Mouse (Mus musculus): ENCODE data around the gene Thnsl1. TPM values are rescaled to one million over a fixed set of nuclear protein-coding genes. Genes with fewer than 3 reads are reported as not detected.
"Not testable (repeated sequence)": the region's sequence is repeated elsewhere in the genome, so short reads cannot be mapped to it uniquely, and the experiment has no call there.

The Thnsl1 gene
- polyA plus RNA-seq, 1 experiment from 2014 or later, result 6.0 TPM

- H3K4me1 ChIP-seq (ENCODE audit: control insufficient read depth, insufficient read depth, low read length), result 0 out of 2 replicates have a peak, but pooled peaks cover 3% of the 10 kb centered on the region
- H3K9me3 ChIP-seq (ENCODE audit: control insufficient read depth, low read length), result no peaks in the 10 kb centered on the region
- ATAC-seq, result no peak
- H3K9ac ChIP-seq (ENCODE audit: low read depth, low read length), result no peak overlapping the region
- H3K27me3 ChIP-seq (replicated peaks; ENCODE audit: control insufficient read depth, insufficient read depth, low read length), result no peaks in the 10 kb centered on the region
- no peak overlapping the region for H3K27ac ChIP-seq (ENCODE audit: low read length)
- WGBS, result 67% methylated on average over 3 of the region's 3 CpGs
- no peak overlapping the region for H3K4me2 ChIP-seq (ENCODE audit: low read depth, low read length)
- H3K4me3 ChIP-seq (ENCODE audit: low read length), result no peak overlapping the region
- H3K36me3 ChIP-seq (ENCODE audit: control insufficient read depth, insufficient read depth, low read length), result no peaks in the 10 kb centered on the region
Measured at GRCm38 (mm10) chr2:21231147-21231546, 25.6 kb downstream of the Thnsl1 start.

GRCm38 (mm10) chr2:21234871-21235648 is 29.5 kb downstream of the Thnsl1 start:
- 64% methylated on average over 9 of the region's 9 CpGs for WGBS

GRCm38 (mm10) chr2:21235844-21236386 is 30.4 kb downstream of the Thnsl1 start:
- Histone ChIP-seq H3K9me3 (ENCODE audit: control insufficient read depth, low read length) (no peaks in the 10 kb centered on the region), H3K4me3 (ENCODE audit: low read length) (no peak overlapping the region), H3K4me1 (ENCODE audit: control insufficient read depth, insufficient read depth, low read length) (no peaks in the 10 kb centered on the region), H3K4me2 (ENCODE audit: low read depth, low read length) (no peak overlapping the region), H3K9ac (ENCODE audit: low read depth, low read length) (no peak overlapping the region), H3K36me3 (ENCODE audit: control insufficient read depth, insufficient read depth, low read length) (no peaks in the 10 kb centered on the region), H3K27ac (ENCODE audit: low read length) (no peak overlapping the region), H3K27me3 (replicated peaks; ENCODE audit: control insufficient read depth, insufficient read depth, low read length) (no peaks in the 10 kb centered on the region)
- 92% methylated on average over 4 of the region's 4 CpGs for WGBS
- no peak for ATAC-seq

More at GRCm38 (mm10) chr2:21234871-21235648, 29.5 kb downstream of the Thnsl1 start:
- Histone ChIP-seq H3K27me3 (replicated peaks; ENCODE audit: control insufficient read depth, insufficient read depth, low read length) (no peaks in the 10 kb centered on the region), H3K4me1 (ENCODE audit: control insufficient read depth, insufficient read depth, low read length) (0 out of 2 replicates have a peak, but pooled peaks cover 3% of the 10 kb centered on the region), H3K36me3 (ENCODE audit: control insufficient read depth, insufficient read depth, low read length) (no peaks in the 10 kb centered on the region), H3K27ac (ENCODE audit: low read length) (peak overlapping the region; percentile 25; the same call in 1 of the 2 replicates), H3K9ac (ENCODE audit: low read depth, low read length) (no peak overlapping the region), H3K4me2 (ENCODE audit: low read depth, low read length) (no peak overlapping the region), H3K9me3 (ENCODE audit: control insufficient read depth, low read length) (no peaks in the 10 kb centered on the region), H3K4me3 (ENCODE audit: low read length) (no peak overlapping the region)
- peak; percentile 97 for ATAC-seq

- Histone ChIP-seq H3K36me3 (ENCODE audit: control insufficient read depth, insufficient read depth, low read length) (no peaks in the 10 kb centered on the region), H3K4me2 (ENCODE audit: low read depth, low read length) (no peak overlapping the region), H3K4me1 (ENCODE audit: control insufficient read depth, insufficient read depth, low read length) (no peaks in the 10 kb centered on the region), H3K9ac (ENCODE audit: low read depth, low read length) (no peak overlapping the region), H3K27me3 (replicated peaks; ENCODE audit: control insufficient read depth, insufficient read depth, low read length) (no peaks in the 10 kb centered on the region), H3K4me3 (ENCODE audit: low read length) (no peak overlapping the region), H3K27ac (ENCODE audit: low read length) (no peak overlapping the region), H3K9me3 (ENCODE audit: control insufficient read depth, low read length) (no peaks in the 10 kb centered on the region)
- WGBS, result 55% methylated on average over 5 of the region's 5 CpGs
- no peak for ATAC-seq
Measured at GRCm38 (mm10) chr2:21236846-21237245, 31.3 kb downstream of the Thnsl1 start.

- not testable (repeated sequence) for H3K4me2 ChIP-seq (ENCODE audit: low read depth, low read length); H3K27ac ChIP-seq (ENCODE audit: low read length); ATAC-seq; H3K27me3 ChIP-seq (replicated peaks; ENCODE audit: control insufficient read depth, insufficient read depth, low read length); H3K36me3 ChIP-seq (ENCODE audit: control insufficient read depth, insufficient read depth, low read length); H3K4me1 ChIP-seq (ENCODE audit: control insufficient read depth, insufficient read depth, low read length); H3K9me3 ChIP-seq (ENCODE audit: control insufficient read depth, low read length); H3K4me3 ChIP-seq (ENCODE audit: low read length); H3K9ac ChIP-seq (ENCODE audit: low read depth, low read length)
- 32% methylated on average over 2 of the region's 6 CpGs for WGBS
Measured at GRCm38 (mm10) chr2:21244104-21244503, 38.6 kb downstream of the Thnsl1 start.

- Histone ChIP-seq H3K9ac (ENCODE audit: low read depth, low read length) (no peak overlapping the region), H3K9me3 (ENCODE audit: control insufficient read depth, low read length) (no peaks in the 10 kb centered on the region), H3K27ac (ENCODE audit: low read length) (no peak overlapping the region), H3K4me1 (ENCODE audit: control insufficient read depth, insufficient read depth, low read length) (no peaks in the 10 kb centered on the region), H3K4me3 (ENCODE audit: low read length) (no peak overlapping the region), H3K36me3 (ENCODE audit: control insufficient read depth, insufficient read depth, low read length) (no peaks in the 10 kb centered on the region), H3K27me3 (replicated peaks; ENCODE audit: control insufficient read depth, insufficient read depth, low read length) (no peaks in the 10 kb centered on the region), H3K4me2 (ENCODE audit: low read depth, low read length) (no peak overlapping the region)
- 54% methylated on average over 4 of the region's 4 CpGs for WGBS
- 0 out of 2 replicates have a peak, but pooled peaks have one; percentile 21 for ATAC-seq
Measured at GRCm38 (mm10) chr2:21244986-21245385, 39.5 kb downstream of the Thnsl1 start.

GRCm38 (mm10) chr2:21245477-21246102 is 40.1 kb downstream of the Thnsl1 start:
- ATAC-seq, result peak; percentile 81
- no peaks in the 10 kb centered on the region for H3K9me3 ChIP-seq (ENCODE audit: control insufficient read depth, low read length)
- H3K36me3 ChIP-seq (ENCODE audit: control insufficient read depth, insufficient read depth, low read length), result no peaks in the 10 kb centered on the region
- H3K27me3 ChIP-seq (replicated peaks; ENCODE audit: control insufficient read depth, insufficient read depth, low read length), result no peaks in the 10 kb centered on the region
- H3K4me3 ChIP-seq (ENCODE audit: low read length), result no peak overlapping the region
- WGBS, result 68% methylated on average over 2 of the region's 2 CpGs
- no peaks in the 10 kb centered on the region for H3K4me1 ChIP-seq (ENCODE audit: control insufficient read depth, insufficient read depth, low read length)
- no peak overlapping the region for H3K4me2 ChIP-seq (ENCODE audit: low read depth, low read length)
- no peak overlapping the region for H3K9ac ChIP-seq (ENCODE audit: low read depth, low read length)
- H3K27ac ChIP-seq (ENCODE audit: low read length), result no peak overlapping the region

GRCm38 (mm10) chr2:21253644-21254043 is 48.1 kb downstream of the Thnsl1 start:
- H3K27me3 ChIP-seq (replicated peaks; ENCODE audit: control insufficient read depth, insufficient read depth, low read length), result no peaks in the 10 kb centered on the region
- no peak for ATAC-seq
- H3K27ac ChIP-seq (ENCODE audit: low read length), result no peak overlapping the region
- H3K4me3 ChIP-seq (ENCODE audit: low read length), result no peak overlapping the region
- H3K4me2 ChIP-seq (ENCODE audit: low read depth, low read length), result no peak overlapping the region
- H3K36me3 ChIP-seq (ENCODE audit: control insufficient read depth, insufficient read depth, low read length), result no peaks in the 10 kb centered on the region
- H3K4me1 ChIP-seq (ENCODE audit: control insufficient read depth, insufficient read depth, low read length), result no peaks in the 10 kb centered on the region
- H3K9me3 ChIP-seq (ENCODE audit: control insufficient read depth, low read length), result no peaks in the 10 kb centered on the region
- 69% methylated on average over 3 of the region's 3 CpGs for WGBS
- no peak overlapping the region for H3K9ac ChIP-seq (ENCODE audit: low read depth, low read length)

- H3K4me2 ChIP-seq (ENCODE audit: low read depth, low read length), result no peak overlapping the region
- no peaks in the 10 kb centered on the region for H3K9me3 ChIP-seq (ENCODE audit: control insufficient read depth, low read length)
- H3K27me3 ChIP-seq (replicated peaks; ENCODE audit: control insufficient read depth, insufficient read depth, low read length), result no peaks in the 10 kb centered on the region
- no peak overlapping the region for H3K27ac ChIP-seq (ENCODE audit: low read length)
- H3K4me1 ChIP-seq (ENCODE audit: control insufficient read depth, insufficient read depth, low read length), result no peaks in the 10 kb centered on the region
- no peaks in the 10 kb centered on the region for H3K36me3 ChIP-seq (ENCODE audit: control insufficient read depth, insufficient read depth, low read length)
- H3K4me3 ChIP-seq (ENCODE audit: low read length), result no peak overlapping the region
- no peak overlapping the region for H3K9ac ChIP-seq (ENCODE audit: low read depth, low read length)
- ATAC-seq, result no peak
Measured at GRCm38 (mm10) chr2:21254308-21254707, 48.8 kb downstream of the Thnsl1 start.
